Mouse (Mus musculus) heart, embryonic 13.5 days (tissue): Measurements from ENCODE around the gene Adgrl2. TPM values are rescaled to one million over a fixed set of nuclear protein-coding genes. Genes with fewer than 3 reads are reported as not detected.

Experiments
- ATAC-seq: fragments of 200-750 bp; cut with Nextera tagmentation; 2 replicates; pipeline ENCODE4 v1.8.0; 2017; ENCODE audit warnings: moderate TSS enrichment; ENCODE audit not compliant: insufficient number of reproducible peaks, low FRiP score, low TSS enrichment; ENCODE audit errors: extremely low read depth
- H3K27ac ChIP-seq: fragments of 300-500 bp; sonication (generic); replicated peaks from 2 replicates; pipeline ENCODE4 v1.5.1; 2015; ENCODE audit warnings: moderate library complexity, mild to moderate bottlenecking, inconsistent platforms
- H3K27me3 ChIP-seq: fragments of 300-500 bp; sonication (generic); replicated peaks from 2 replicates; pipeline ENCODE4 v1.6.1; 2015; ENCODE audit warnings: mild to moderate bottlenecking, inconsistent platforms
- H3K36me3 ChIP-seq: fragments of 300-500 bp; sonication (generic); 2 replicates; pipeline ENCODE4 v1.6.1; 2015; ENCODE audit warnings: mild to moderate bottlenecking, inconsistent platforms
- H3K4me1 ChIP-seq: fragments of 300-500 bp; sonication (generic); 2 replicates; pipeline ENCODE4 v1.6.1; 2015; ENCODE audit warnings: inconsistent platforms
- H3K4me2 ChIP-seq: fragments of 300-500 bp; sonication (generic); 2 replicates; pipeline ENCODE4 v1.6.1; 2015; ENCODE audit warnings: inconsistent platforms, mild to moderate bottlenecking, moderate library complexity
- H3K4me3 ChIP-seq: fragments of 300-500 bp; sonication (generic); 2 replicates; pipeline ENCODE4 v1.5.1; 2015; ENCODE audit warnings: moderate library complexity, mild to moderate bottlenecking, inconsistent platforms
- H3K9ac ChIP-seq: fragments of 300-500 bp; sonication (generic); 2 replicates; pipeline ENCODE4 v1.6.1; 2015; ENCODE audit warnings: inconsistent platforms, mild to moderate bottlenecking, moderate library complexity
- H3K9me3 ChIP-seq: fragments of 300-500 bp; sonication (generic); 2 replicates; pipeline ENCODE4 v1.6.1; 2016; ENCODE audit warnings: inconsistent platforms
- WGBS: fragments of 180-500 bp; shearing (Covaris S2); methylation state at CpG from one replicate; pipeline ENCODE4 v1.1.7; 2015; ENCODE audit warnings: mixed read lengths; 5-methylcytosine and 5-hydroxymethylcytosine counted together
- polyA plus RNA-seq: library from polyadenylated mRNA; unstranded; fragments of >200 nt; fragmentation: Nextera tagmentation; extraction: Ambion mirVana; gene quantifications from 2 replicates; pipeline ENCODE4 v1.2.1, GENCODE M21; 2015

Adgrl2 gene
- polyA plus RNA-seq, 1 experiment from 2014 or later: 34.4 TPM

GRCm38 (mm10) chr3:148956887-148957286 lies 33.5 kb downstream of the Adgrl2 start:
- H3K27me3 ChIP-seq: no peaks in the 10 kb centered on the region
- no peak overlapping the region for H3K9ac ChIP-seq
- no peak for ATAC-seq
- peak overlapping the region; percentile 32; the same call in 1 of the 2 replicates for H3K27ac ChIP-seq
- H3K4me1 ChIP-seq: peaks cover 62% of the 10 kb centered on the region
- H3K36me3 ChIP-seq: peaks cover 14% of the 10 kb centered on the region
- 75% methylated on average over 7 of the region's 7 CpGs for WGBS
- no peaks in the 10 kb centered on the region for H3K9me3 ChIP-seq
- no peak overlapping the region for H3K4me3 ChIP-seq
- no peak overlapping the region for H3K4me2 ChIP-seq

DNA sequence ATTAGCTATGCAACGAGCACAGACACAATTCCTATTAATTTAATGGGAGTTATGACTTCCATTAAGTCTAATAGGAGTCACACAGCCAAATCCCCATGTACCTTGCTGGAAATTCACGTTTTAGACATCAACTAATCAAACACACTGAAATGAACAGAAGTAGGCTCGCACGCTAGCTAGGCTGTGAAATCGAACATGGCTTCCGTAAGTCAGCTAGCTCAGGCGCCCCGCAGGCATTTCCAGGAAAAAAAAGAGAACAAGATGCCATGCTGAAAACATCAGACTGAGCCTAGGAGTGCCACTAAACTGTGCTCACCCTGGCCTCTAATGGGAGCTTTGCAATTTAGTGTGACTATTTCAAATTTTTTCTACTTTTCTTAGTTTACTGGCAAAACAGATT lies 40.6 kb downstream of the Adgrl2 start:
- no peak overlapping the region for H3K4me3 ChIP-seq
- no peaks in the 10 kb centered on the region for H3K27me3 ChIP-seq
- H3K9ac ChIP-seq: no peak overlapping the region
- no peak overlapping the region for H3K27ac ChIP-seq
- WGBS: 85% methylated on average over 8 of the region's 8 CpGs
- H3K9me3 ChIP-seq: no peaks in the 10 kb centered on the region
- peaks cover 29% of the 10 kb centered on the region for H3K4me1 ChIP-seq
- no peak overlapping the region for H3K4me2 ChIP-seq
- H3K36me3 ChIP-seq: peaks cover 19% of the 10 kb centered on the region
- ATAC-seq: no peak

- Histone ChIP-seq H3K4me1 (peaks cover 40% of the 10 kb centered on the region), H3K27ac (no peak overlapping the region), H3K9me3 (no peaks in the 10 kb centered on the region), H3K27me3 (no peaks in the 10 kb centered on the region), H3K4me2 (no peak overlapping the region), H3K9ac (no peak overlapping the region), H3K36me3 (peaks cover 14% of the 10 kb centered on the region), H3K4me3 (no peak overlapping the region)
- 33% methylated on average over 9 of the region's 9 CpGs for WGBS
- no peak for ATAC-seq
These were observed 42.5 kb downstream of the Adgrl2 start for GRCm38 (mm10) chr3:148947805-148948405.

GRCm38 (mm10) chr3:148947266-148947665 lies 43.1 kb downstream of the Adgrl2 start:
- H3K9ac ChIP-seq: no peak overlapping the region
- H3K4me2 ChIP-seq: no peak overlapping the region
- no peak for ATAC-seq
- no peaks in the 10 kb centered on the region for H3K9me3 ChIP-seq
- H3K27me3 ChIP-seq: no peaks in the 10 kb centered on the region
- peaks cover 8% of the 10 kb centered on the region for H3K36me3 ChIP-seq
- H3K4me3 ChIP-seq: no peak overlapping the region
- peaks cover 44% of the 10 kb centered on the region for H3K4me1 ChIP-seq
- WGBS: 48% methylated on average over 6 of the region's 6 CpGs
- no peak overlapping the region for H3K27ac ChIP-seq

- no peak for ATAC-seq
- Histone ChIP-seq H3K9me3 (no peaks in the 10 kb centered on the region), H3K4me2 (peak overlapping the region; percentile 60), H3K36me3 (no peaks in the 10 kb centered on the region), H3K27ac (no peak overlapping the region), H3K4me1 (peaks cover 55% of the 10 kb centered on the region), H3K9ac (peak overlapping the region; percentile 53), H3K27me3 (no peaks in the 10 kb centered on the region), H3K4me3 (peak overlapping the region; percentile 13)
- 24% methylated on average over 8 of the region's 8 CpGs for WGBS
These were observed 44.8 kb downstream of the Adgrl2 start for GRCm38 (mm10) chr3:148945534-148945933.

DNA sequence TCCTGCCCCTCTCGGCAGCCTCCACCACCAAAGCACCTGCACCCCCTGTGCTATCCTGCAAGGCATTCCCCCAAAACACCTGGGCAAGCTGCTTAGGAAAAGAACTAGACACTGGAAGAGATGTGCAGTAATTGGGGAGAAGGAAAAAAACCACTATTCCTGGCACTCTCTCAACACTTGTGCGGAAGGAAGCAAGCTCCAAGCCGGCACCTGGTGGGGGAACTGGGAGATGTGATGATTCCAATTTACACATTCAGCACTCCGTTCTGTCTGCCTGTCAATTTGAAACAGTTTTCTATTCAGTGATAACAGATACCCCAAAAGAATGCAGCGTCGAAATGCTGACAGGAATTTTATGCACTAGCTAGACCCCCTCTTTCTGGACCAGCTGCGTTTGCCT lies 50.9 kb downstream of the Adgrl2 start:
- Histone ChIP-seq H3K9ac (0 out of 2 replicates have a peak overlapping the region, but pooled peaks have one; percentile 14), H3K27me3 (no peaks in the 10 kb centered on the region), H3K4me3 (peak overlapping the region; percentile 4; the same call in 1 of the 2 replicates), H3K27ac (0 out of 2 replicates have a peak overlapping the region, but pooled peaks have one; percentile 15), H3K36me3 (no peaks in the 10 kb centered on the region), H3K4me2 (peak overlapping the region; percentile 47), H3K9me3 (no peaks in the 10 kb centered on the region), H3K4me1 (peaks cover 66% of the 10 kb centered on the region)
- 13% methylated on average over 7 of the region's 7 CpGs for WGBS
- ATAC-seq: no peak

- Histone ChIP-seq H3K27ac (peak overlapping the region; percentile 26; the same call in 1 of the 2 replicates), H3K27me3 (no peaks in the 10 kb centered on the region), H3K9ac (no peak overlapping the region), H3K4me3 (no peak overlapping the region), H3K4me2 (peak overlapping the region; percentile 7; the same call in 1 of the 2 replicates), H3K9me3 (no peaks in the 10 kb centered on the region), H3K36me3 (no peaks in the 10 kb centered on the region), H3K4me1 (peaks cover 49% of the 10 kb centered on the region)
- WGBS: 63% methylated on average over 9 of the region's 9 CpGs
- no peak for ATAC-seq
These were observed 55.3 kb downstream of the Adgrl2 start for GRCm38 (mm10) chr3:148935056-148935455.

- peak overlapping the region; percentile 7 for H3K4me2 ChIP-seq
- no peak for ATAC-seq
- no peaks in the 10 kb centered on the region for H3K36me3 ChIP-seq
These were observed 56.1 kb downstream of the Adgrl2 start for GRCm38 (mm10) chr3:148934279-148934678.

GRCm38 (mm10) chr3:148933160-148933559 lies 57.2 kb downstream of the Adgrl2 start:
- no peak for ATAC-seq
- Histone ChIP-seq H3K4me2 (no peak overlapping the region), H3K27ac (no peak overlapping the region), H3K9me3 (no peaks in the 10 kb centered on the region), H3K27me3 (no peaks in the 10 kb centered on the region), H3K4me3 (no peak overlapping the region), H3K9ac (no peak overlapping the region), H3K36me3 (no peaks in the 10 kb centered on the region), H3K4me1 (peaks cover 42% of the 10 kb centered on the region)
- 80% methylated on average over 6 of the region's 6 CpGs for WGBS

More at GRCm38 (mm10) chr3:148934279-148934678, 56.1 kb downstream of the Adgrl2 start:
- Histone ChIP-seq H3K27me3 (no peaks in the 10 kb centered on the region), H3K9me3 (no peaks in the 10 kb centered on the region), H3K4me3 (no peak overlapping the region), H3K27ac (peak overlapping the region; percentile 26), H3K4me1 (peaks cover 42% of the 10 kb centered on the region), H3K9ac (no peak overlapping the region)
- WGBS: 65% methylated on average over 5 of the region's 5 CpGs

DNA sequence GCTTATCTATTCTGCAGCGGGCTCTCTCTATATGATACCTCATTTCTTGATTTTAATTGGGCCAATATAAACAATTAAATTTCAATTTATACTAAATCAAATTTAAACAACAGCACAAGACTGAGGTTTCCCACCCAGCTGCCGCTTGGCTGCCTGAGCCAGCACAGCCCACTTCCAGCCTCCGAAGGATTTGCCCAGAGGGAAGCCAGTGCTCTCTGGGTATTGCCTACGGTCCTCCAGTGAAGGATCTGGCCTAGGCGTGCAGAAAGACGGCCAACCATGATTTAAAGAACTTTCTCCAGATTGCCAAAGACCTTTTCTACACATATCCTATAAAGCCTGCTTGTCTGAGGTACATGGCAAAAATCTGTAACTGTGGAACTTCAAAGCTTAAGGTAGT lies 59.4 kb downstream of the Adgrl2 start:
- Histone ChIP-seq H3K4me2 (no peak overlapping the region), H3K9me3 (no peaks in the 10 kb centered on the region), H3K36me3 (no peaks in the 10 kb centered on the region), H3K27me3 (no peaks in the 10 kb centered on the region), H3K9ac (no peak overlapping the region), H3K4me1 (peaks cover 46% of the 10 kb centered on the region), H3K27ac (no peak overlapping the region), H3K4me3 (no peak overlapping the region)
- WGBS: 77% methylated on average over 6 of the region's 6 CpGs
- ATAC-seq: no peak

DNA sequence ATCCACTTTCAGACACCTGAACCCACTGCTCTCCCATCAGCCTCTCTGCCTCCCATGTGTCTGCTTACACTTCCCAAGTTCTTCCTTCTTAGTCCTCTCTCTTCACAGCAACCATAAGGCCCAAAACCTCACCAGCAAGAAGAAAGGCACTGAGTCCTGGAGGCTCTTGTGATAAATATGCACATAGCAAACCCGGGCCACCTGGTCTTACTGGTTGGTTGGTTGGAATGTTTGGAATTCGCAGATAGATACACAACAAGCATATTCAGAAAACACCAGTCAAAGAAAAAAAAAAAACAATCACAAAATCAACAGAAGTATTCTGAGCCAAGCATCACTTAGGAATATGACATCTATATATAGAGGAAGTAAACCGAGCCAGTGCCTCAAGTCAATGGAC lies 64.0 kb downstream of the Adgrl2 start:
- Histone ChIP-seq H3K27me3 (no peaks in the 10 kb centered on the region), H3K4me1 (peaks cover 42% of the 10 kb centered on the region), H3K9ac (no peak overlapping the region), H3K27ac (no peak overlapping the region), H3K9me3 (no peaks in the 10 kb centered on the region), H3K4me3 (no peak overlapping the region), H3K36me3 (no peaks in the 10 kb centered on the region), H3K4me2 (no peak overlapping the region)
- ATAC-seq: no peak
- WGBS: 57% methylated on average over 3 of the region's 3 CpGs

DNA sequence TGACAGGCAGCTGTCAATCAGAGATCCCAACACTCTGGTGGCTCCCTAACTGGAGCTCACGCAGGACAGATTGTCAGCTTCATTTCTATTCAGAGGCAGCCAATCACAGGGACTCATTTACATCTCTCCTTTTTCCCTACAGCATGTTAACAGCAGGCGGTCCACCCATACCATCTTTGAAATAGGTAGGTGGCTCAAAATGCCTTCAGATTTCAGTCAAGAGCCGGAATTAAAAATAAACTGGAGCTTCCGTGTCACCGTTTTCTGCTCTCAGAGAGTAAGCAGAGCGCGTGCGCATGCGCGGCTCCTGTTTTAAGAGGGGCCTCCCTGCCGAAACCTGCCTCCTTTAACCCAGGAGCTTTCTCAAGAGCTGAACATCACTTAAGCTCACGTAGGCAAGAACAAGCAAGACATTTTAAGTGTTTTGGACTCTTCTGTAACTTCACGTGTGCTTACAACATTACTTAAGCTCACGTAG lies 67.7 kb downstream of the Adgrl2 start:
- H3K4me1 ChIP-seq: peaks cover 55% of the 10 kb centered on the region
- peak overlapping the region; percentile 69 for H3K9ac ChIP-seq
- no peaks in the 10 kb centered on the region for H3K27me3 ChIP-seq
- H3K9me3 ChIP-seq: no peaks in the 10 kb centered on the region
- no peak for ATAC-seq
- H3K36me3 ChIP-seq: no peaks in the 10 kb centered on the region
- WGBS: 45% methylated on average over 14 of the region's 14 CpGs
- H3K4me2 ChIP-seq: peak overlapping the region; percentile 64
- H3K27ac ChIP-seq: peak overlapping the region; percentile 61
- H3K4me3 ChIP-seq: peak overlapping the region; percentile 44
